Mouse (Mus musculus) heart, postnatal 0 days (tissue): ENCODE measurements around the gene Txk.

ENCODE experiments used
- CTCF ChIP-seq: IDR thresholded peaks from 2 replicates; pipeline ENCODE4 v1.5.1; 2016; ENCODE audit warnings: antibody characterized with exemption, control low read depth, low read depth
- EP300 ChIP-seq: IDR thresholded peaks from 2 replicates; pipeline ENCODE4 v1.6.1; 2016; ENCODE audit warnings: antibody characterized with exemption, low read depth

- TF ChIP-seq CTCF, result no peak
- TF ChIP-seq EP300, result no peak
Measured at GRCm38 (mm10) chr5:72732885-72733284, 19.7 kb downstream of the Txk start.
